Mouse (Mus musculus) embryonic fibroblast, embryonic 13.5 days (primary cell): ENCODE measurements at regions not wholly inside any gene's neighbourhood (a gene's known extent, or its start where the extent isn't known, plus 50 kb on each side); places are given as distances from the start of the nearest gene placed in this dataset.

ENCODE experiments used
- CTCF ChIP-seq: IDR thresholded peaks from 2 replicates; pipeline ENCODE4 v1.5.1; 2011; ENCODE audit warnings: mild to moderate bottlenecking, control low read depth, low read length, moderate library complexity, borderline replicate concordance; ENCODE audit not compliant: insufficient read depth
- POLR2A ChIP-seq: IDR thresholded peaks from 2 replicates; pipeline ENCODE4 v1.6.1; 2011; ENCODE audit warnings: low read depth, mild to moderate bottlenecking, control low read depth, low read length, moderate library complexity

DNA sequence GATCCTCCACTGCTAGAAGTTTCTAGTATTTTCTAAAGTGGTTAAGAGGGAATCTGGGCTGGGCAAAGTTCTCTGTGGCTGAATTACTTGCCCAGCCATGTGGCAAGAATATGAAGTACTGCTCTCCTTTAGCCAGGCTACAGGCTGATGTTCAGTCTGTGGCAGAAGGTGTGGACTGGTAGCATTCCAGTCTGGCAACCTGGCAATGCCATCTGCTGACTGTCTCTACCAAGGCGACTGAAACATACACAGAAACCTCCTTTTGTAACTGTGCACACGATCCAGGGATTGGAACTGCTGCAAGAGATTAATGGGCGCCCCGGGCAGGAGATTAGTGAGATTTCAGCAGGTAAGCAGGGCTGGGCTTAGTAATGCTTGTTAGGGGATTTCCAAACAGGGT lies 190.9 kb upstream of the Igfbp3 start:
- TF ChIP-seq CTCF (no peak), POLR2A (no peak)
